Mouse (Mus musculus): ENCODE results near the gene Rars.

Rars gene

DNA sequence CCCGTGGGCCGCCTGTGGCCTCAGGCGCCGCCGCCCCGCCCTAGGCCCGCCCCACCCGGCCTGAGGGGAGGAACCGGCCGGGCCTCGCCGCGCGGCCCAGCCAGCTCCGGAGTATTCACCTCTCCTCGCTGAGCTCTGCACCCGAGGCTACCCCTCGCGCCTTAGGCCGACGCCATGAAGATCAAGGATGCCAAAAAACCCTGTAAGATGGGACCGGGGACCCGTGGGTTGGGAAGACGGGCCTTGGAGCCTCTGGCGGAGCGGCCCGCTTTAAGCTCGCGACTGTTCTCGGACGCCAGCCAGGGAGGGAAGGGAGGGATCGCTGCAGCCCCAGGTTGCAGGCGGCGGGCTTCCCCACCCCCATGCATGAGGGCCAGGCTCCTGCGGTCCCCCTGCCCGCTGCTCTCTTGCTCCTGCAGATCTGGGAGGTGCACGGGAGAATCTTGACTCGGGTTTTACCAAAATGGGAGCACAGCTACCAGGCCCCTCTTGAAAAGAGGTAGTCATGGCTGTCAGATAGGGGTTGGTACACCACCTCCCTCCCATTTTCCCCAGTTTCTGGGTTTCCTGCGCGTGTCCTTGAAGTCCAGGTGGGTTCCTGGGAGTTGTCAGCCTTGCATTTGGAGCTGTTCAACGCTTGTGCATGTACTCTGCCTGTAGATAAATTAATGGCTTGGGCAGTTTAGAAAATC is 64.4 kb downstream of the Rars start:
- DNase-seq (ENCODE audit: low read depth), result peak; percentile 65

DNA sequence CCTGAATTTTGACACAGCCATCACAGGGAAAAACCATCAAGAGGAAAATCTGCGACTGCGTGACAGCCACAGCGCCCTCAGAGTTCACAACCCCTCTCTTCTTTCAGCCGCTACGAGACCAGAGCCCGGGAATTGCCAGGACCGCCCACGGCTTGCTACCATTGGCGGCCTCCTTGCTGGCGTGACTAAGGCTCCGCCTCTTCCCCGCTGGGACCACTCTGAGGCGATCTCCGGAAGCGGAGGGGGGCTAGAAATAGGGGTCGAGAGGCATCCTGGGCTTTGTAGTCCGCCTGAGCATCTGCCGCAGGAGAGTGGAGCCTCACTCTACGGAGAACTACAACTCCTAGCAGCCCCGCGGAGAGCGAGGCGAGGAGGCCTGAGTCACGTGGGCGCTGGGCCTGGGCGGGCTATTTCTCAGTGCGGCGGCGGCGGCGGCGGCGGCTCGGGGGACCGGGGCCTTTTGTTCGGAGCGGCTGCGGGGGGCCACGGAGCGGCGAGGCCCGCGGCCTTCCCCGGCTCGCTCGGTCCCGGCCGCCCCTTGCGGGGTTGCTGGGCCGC is 65.0 kb downstream of the Rars start, which contains the start of gene Pank3:
Gene Pank3, plus strand, starts transcription at position 297 of the 558 bp plus-strand sequence.
- peak; percentile 98 for DNase-seq (ENCODE audit: low read depth)

DNA sequence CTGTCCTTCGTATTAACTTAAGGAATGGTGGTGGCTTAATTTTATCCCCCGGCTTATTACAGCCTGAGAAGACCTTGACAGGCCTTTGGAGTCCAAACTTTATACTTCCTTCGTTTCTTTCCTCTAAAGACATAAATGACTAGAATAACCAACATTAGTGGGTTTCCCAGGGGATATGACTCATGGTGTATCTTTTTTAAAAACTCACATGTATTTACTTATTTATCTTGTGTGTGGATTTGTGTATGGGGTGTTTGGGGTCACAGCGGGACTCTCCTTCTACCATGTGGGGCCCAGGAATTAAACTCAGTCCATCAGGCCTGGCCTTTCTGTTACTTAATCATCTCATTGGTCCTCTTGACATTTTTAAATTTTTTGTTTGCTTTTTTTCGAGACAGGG is 67.5 kb downstream of the Rars start:
- DNase-seq (ENCODE audit: low read depth), result peak; percentile 26

- no peak for DNase-seq (ENCODE audit: low read depth)
Observed at GRCm38 (mm10) chr11:35760627-35761003, 73.7 kb downstream of the Rars start.

- no peak for DNase-seq (ENCODE audit: low read depth)
Observed at GRCm38 (mm10) chr11:35760001-35760626, 74.2 kb downstream of the Rars start.
